Mouse (Mus musculus) left cerebral cortex, adult 2 months (tissue): ENCODE data around the gene Il4i1. TPM values are rescaled to one million over a fixed set of nuclear protein-coding genes. Genes with fewer than 3 reads are reported as not detected.
A peak's percentile ranks its signal among the peaks of the same experiment; 100 is the strongest.

ENCODE experiments used
- DNase-seq, 2 experiments: peaks; one replicate each; pipeline ENCODE4 v3.0.0; 2021 to 2022; ENCODE audit warnings: low spot score in 2 of 2, mixed read lengths in 1 of 2; ENCODE audit errors: extremely low spot score in 1 of 2
- H3K27ac ChIP-seq: fragments of 200-600 bp; 2 replicates; pipeline ENCODE4 v1.8.1; 2022
- H3K4me3 ChIP-seq: fragments of 200-600 bp; 2 replicates; pipeline ENCODE4 v1.8.1; 2022
- CTCF ChIP-seq: fragments of 200-600 bp; IDR thresholded peaks from 2 replicates; pipeline ENCODE4 v1.8.1; 2022; ENCODE audit warnings: antibody characterized with exemption, mild to moderate bottlenecking, moderate library complexity
- intact Hi-C: fragments of 180-260 bp; cut with DNase I; formaldehyde crosslinking; loops from one replicate; pipeline ENCODE4 v1.15.1; 2025
- total RNA-seq, 2 experiments: library from RNA; stranded (reverse); gene quantifications; 2 replicates each; pipeline ENCODE4 v1.2.3; 2021

The Il4i1 gene
- total RNA-seq, 2 experiments from 2014 or later, result 1.8 to 2.0 TPM

GRCm38 (mm10) chr7:44810365-44810764, 5.8 kb upstream of the Il4i1 start:
- Histone ChIP-seq H3K27ac (no peak overlapping the region), H3K4me3 (no peak overlapping the region)
- DNase-seq, result peak in 1 of 2 experiments; percentile 2
- no peak for TF ChIP-seq CTCF
- intact Hi-C loops, result no loop called here

- H3K4me3 ChIP-seq, result no peak overlapping the region
- intact Hi-C loops, result no loop called here
- no peak overlapping the region for H3K27ac ChIP-seq
- DNase-seq, result peak in 1 of 2 experiments; percentile 3
- no peak for TF ChIP-seq CTCF
Observed at GRCm38 (mm10) chr7:44810819-44811557, 5.2 kb upstream of the Il4i1 start.

GRCm38 (mm10) chr7:44812651-44813325, 3.4 kb upstream of the Il4i1 start:
- no peak overlapping the region for H3K4me3 ChIP-seq
- no peak for TF ChIP-seq CTCF
- H3K27ac ChIP-seq, result no peak overlapping the region
- intact Hi-C loops, result no loop called here
- peak in 1 of 2 experiments; percentile 7 for DNase-seq

GRCm38 (mm10) chr7:44813985-44814384, 2.2 kb upstream of the Il4i1 start:
- Histone ChIP-seq H3K27ac (no peak overlapping the region), H3K4me3 (no peak overlapping the region)
- DNase-seq, result peak in 1 of 2 experiments; percentile 3
- intact Hi-C loops, result loop anchor here (2.0 kb wide), 1 partner anchor 65 kb away; the partner anchor contains the start of gene Vrk3
- no peak for TF ChIP-seq CTCF

- intact Hi-C loops, result loop anchor here (2.0 kb wide), 1 partner anchor 66 kb away; the partner anchor contains the start of gene Vrk3
- no peak overlapping the region for H3K27ac ChIP-seq
- TF ChIP-seq CTCF, result no peak
- H3K4me3 ChIP-seq, result no peak overlapping the region
- DNase-seq, result peak in 1 of 2 experiments; percentile 5
Observed at GRCm38 (mm10) chr7:44814423-44814822, 1.8 kb upstream of the Il4i1 start.

- peak in 1 of 2 experiments; percentile 17 for DNase-seq
- Histone ChIP-seq H3K4me3 (peak overlapping the region; percentile 71), H3K27ac (no peak overlapping the region)
- intact Hi-C loops, result loop anchor here (2.0 kb wide), 1 partner anchor 66 kb away; the partner anchor contains the start of gene Vrk3
- TF ChIP-seq CTCF, result no peak
Observed at GRCm38 (mm10) chr7:44814952-44815553, 1.1 kb upstream of the Il4i1 start.

- TF ChIP-seq CTCF, result no peak
- intact Hi-C loops, result no loop called here
- no peak for DNase-seq
- peak within 1 kb of the TSS; percentile 71 for H3K4me3 ChIP-seq
- H3K27ac ChIP-seq, result peak within 1 kb of the TSS; percentile 95
Observed at GRCm38 (mm10) chr7:44816470-44817021, 359 bp downstream of the Il4i1 start, which contains the start of gene Atf5. Gene Atf5, minus strand, starts transcription at chr7:44816658.

- H3K4me3 ChIP-seq, result peak overlapping the region; percentile 71
- TF ChIP-seq CTCF, result no peak
- peak in 1 of 2 experiments; percentile 4 for DNase-seq
- H3K27ac ChIP-seq, result peak overlapping the region; percentile 95
- intact Hi-C loops, result no loop called here
Observed at GRCm38 (mm10) chr7:44817441-44817840, 1.3 kb downstream of the Il4i1 start.

GRCm38 (mm10) chr7:44818164-44818563, 2.0 kb downstream of the Il4i1 start:
- H3K4me3 ChIP-seq, result peak overlapping the region; percentile 71

GRCm38 (mm10) chr7:44818751-44819235, 2.6 kb downstream of the Il4i1 start:
- TF ChIP-seq CTCF, result no peak
- H3K4me3 ChIP-seq, result peak overlapping the region; percentile 24
- DNase-seq, result peak in 1 of 2 experiments; percentile 13
- H3K27ac ChIP-seq, result peak overlapping the region; percentile 95
- intact Hi-C loops, result loop anchor here (2.0 kb wide), 1 partner anchor 30 kb away; the partner anchor contains the start of genes Akt1s1 and Tbc1d17

More at GRCm38 (mm10) chr7:44818164-44818563, 2.0 kb downstream of the Il4i1 start:
- peak overlapping the region; percentile 95 for H3K27ac ChIP-seq
- intact Hi-C loops, result loop anchor here (2.0 kb wide), 1 partner anchor 31 kb away; the partner anchor contains the start of genes Akt1s1 and Tbc1d17
- DNase-seq, result peak in 1 of 2 experiments; percentile 11
- peak; percentile 52 for TF ChIP-seq CTCF

- intact Hi-C loops, result loop anchor here (2.0 kb wide), 1 partner anchor 29 kb away; the partner anchor contains the start of genes Akt1s1 and Tbc1d17
- no peak overlapping the region; the same call in 1 of the 2 replicates for H3K4me3 ChIP-seq
- TF ChIP-seq CTCF, result no peak
- peak overlapping the region; percentile 95 for H3K27ac ChIP-seq
- peak in 1 of 2 experiments; percentile 8 for DNase-seq
Observed at GRCm38 (mm10) chr7:44819391-44819790, 3.2 kb downstream of the Il4i1 start.
